Mouse (Mus musculus) CH12.LX (cell line): Measurements from ENCODE around the gene Lypd6b. TPM values are rescaled to one million over a fixed set of nuclear protein-coding genes. Genes with fewer than 3 reads are reported as not detected.
A peak's percentile ranks its signal among the peaks of the same experiment; 100 is the strongest.

ENCODE experiments used
- DNase-seq: peaks from one replicate; pipeline ENCODE4 v3.0.0-alpha.2; 2013; ENCODE audit errors: extremely low read depth
- H3K27ac ChIP-seq: 2 replicates; pipeline ENCODE4 v1.5.1; 2012; ENCODE audit warnings: low read depth, mild to moderate bottlenecking, control low read depth, moderate library complexity; ENCODE audit not compliant: insufficient read depth
- H3K27me3 ChIP-seq: replicated peaks from 2 replicates; pipeline ENCODE3; 2012; ENCODE audit warnings: inconsistent platforms
- H3K36me3 ChIP-seq, 2 experiments: replicated peaks in 1 of 2; 2 replicates each; pipeline versions ENCODE3 to v1.6.1; 2012; ENCODE audit warnings: inconsistent platforms in 1 of 2, low read length in 1 of 2, mild to moderate bottlenecking in 1 of 2, mixed read lengths in 1 of 2, moderate library complexity in 1 of 2; ENCODE audit not compliant: control insufficient read depth in 1 of 2, insufficient read depth in 1 of 2
- H3K4me1 ChIP-seq, 2 experiments: 2 replicates each; pipeline ENCODE4 v1.6.1; 2012; ENCODE audit warnings: inconsistent platforms in 1 of 2, moderate library complexity in 1 of 2; ENCODE audit not compliant: insufficient read depth in 2 of 2, control insufficient read depth in 1 of 2
- H3K4me2 ChIP-seq: 2 replicates; pipeline ENCODE4 v1.6.1; 2012; ENCODE audit warnings: low read depth, mild to moderate bottlenecking, control low read depth; ENCODE audit not compliant: poor library complexity, insufficient read depth, severe bottlenecking
- H3K4me3 ChIP-seq, 3 experiments: fragments of 150-350 bp in 1 of 3; sonication (generic) in 1 of 3; replicated peaks in 1 of 3; 2 replicates each; pipeline versions ENCODE3 to v1.5.1; 2011 to 2012; ENCODE audit warnings: low read depth in 2 of 3, low read length in 2 of 3, mild to moderate bottlenecking in 2 of 3, moderate library complexity in 2 of 3, control low read depth in 1 of 3, improper control_type of control experiment in 1 of 3, inconsistent platforms in 1 of 3, mixed read lengths in 1 of 3; ENCODE audit not compliant: poor library complexity in 1 of 3
- H3K79me2 ChIP-seq: replicated peaks from 2 replicates; pipeline ENCODE4 v1.6.1; 2012; ENCODE audit warnings: mild to moderate bottlenecking, moderate library complexity; ENCODE audit not compliant: control insufficient read depth, poor library complexity, insufficient read depth, severe bottlenecking; ENCODE audit errors: extremely low read depth
- H3K9ac ChIP-seq: 2 replicates; pipeline ENCODE4 v1.6.1; 2012; ENCODE audit warnings: low read depth, mild to moderate bottlenecking, control low read depth, moderate library complexity; ENCODE audit not compliant: insufficient read depth
- H3K9me3 ChIP-seq: replicated peaks from 2 replicates; pipeline ENCODE3; 2012; ENCODE audit warnings: low read length, inconsistent platforms, mixed read lengths
- BHLHE40 ChIP-seq: IDR thresholded peaks from 2 replicates; pipeline ENCODE4 v1.6.1; 2011; ENCODE audit warnings: mild to moderate bottlenecking, low read depth, low read length, improper control_type of control experiment
- CHD1 ChIP-seq: IDR thresholded peaks from 2 replicates; pipeline ENCODE4 v1.6.1; 2012; ENCODE audit warnings: low read depth, low read length, improper control_type of control experiment, inconsistent platforms
- CTCF ChIP-seq, 2 experiments: IDR thresholded peaks in 1 of 2; conservative IDR thresholded peaks in 1 of 2; 2 replicates each; pipeline ENCODE4 v1.5.1; 2011 to 2012; ENCODE audit warnings: low read depth in 2 of 2, low read length in 2 of 2, improper control_type of control experiment in 1 of 2, inconsistent platforms in 1 of 2, mild to moderate bottlenecking in 1 of 2, moderate library complexity in 1 of 2
- E2F4 ChIP-seq: IDR thresholded peaks from 2 replicates; pipeline ENCODE4 v1.6.1; 2011; ENCODE audit warnings: low read depth, low read length, improper control_type of control experiment; ENCODE audit not compliant: insufficient replicate concordance
- ELF1 ChIP-seq: IDR thresholded peaks from 2 replicates; pipeline ENCODE4 v1.6.1; 2014; ENCODE audit warnings: low read depth, mild to moderate bottlenecking, inconsistent platforms, low read length, improper control_type of control experiment
- EP300 ChIP-seq: IDR thresholded peaks from 2 replicates; pipeline ENCODE4 v1.6.1; 2011; ENCODE audit warnings: low read length, improper control_type of control experiment
- GABPA ChIP-seq: IDR thresholded peaks from 2 replicates; pipeline ENCODE4 v1.6.1; 2012; ENCODE audit warnings: low read depth, low read length, improper control_type of control experiment, inconsistent platforms; ENCODE audit not compliant: insufficient replicate concordance
- HCFC1 ChIP-seq: IDR thresholded peaks from 2 replicates; pipeline ENCODE4 v1.6.1; 2012; ENCODE audit warnings: low read depth, mild to moderate bottlenecking, inconsistent platforms, low read length, improper control_type of control experiment
- IRF4 ChIP-seq: IDR thresholded peaks from 2 replicates; pipeline ENCODE4 v1.6.1; 2014; ENCODE audit warnings: low read depth, mild to moderate bottlenecking, inconsistent platforms, low read length, improper control_type of control experiment
- JUN ChIP-seq: IDR thresholded peaks from 2 replicates; pipeline ENCODE4 v1.6.1; 2011; ENCODE audit warnings: low read depth, mild to moderate bottlenecking, low read length, improper control_type of control experiment, moderate library complexity; ENCODE audit not compliant: insufficient read depth
- KAT2A ChIP-seq: IDR thresholded peaks from 2 replicates; pipeline ENCODE4 v1.6.1; 2012; ENCODE audit warnings: low read length, improper control_type of control experiment, inconsistent platforms; ENCODE audit not compliant: insufficient replicate concordance
- MAX ChIP-seq: IDR thresholded peaks from 2 replicates; pipeline ENCODE4 v1.6.1; 2011; ENCODE audit warnings: low read length, improper control_type of control experiment
- MAZ ChIP-seq: IDR thresholded peaks from 2 replicates; pipeline ENCODE4 v1.6.1; 2012; ENCODE audit warnings: low read depth, mild to moderate bottlenecking, inconsistent platforms, low read length, improper control_type of control experiment, moderate library complexity
- MEF2A ChIP-seq: IDR thresholded peaks from 2 replicates; pipeline ENCODE4 v1.6.1; 2014; ENCODE audit warnings: low read depth, mild to moderate bottlenecking, inconsistent platforms, low read length, improper control_type of control experiment, borderline replicate concordance
- MXI1 ChIP-seq: IDR thresholded peaks from 2 replicates; pipeline ENCODE4 v1.6.1; 2011; ENCODE audit warnings: mild to moderate bottlenecking, low read depth, low read length, improper control_type of control experiment
- MYC ChIP-seq: IDR thresholded peaks from 2 replicates; pipeline ENCODE4 v1.6.1; 2011; ENCODE audit warnings: low read depth, mild to moderate bottlenecking, improper control_type of control experiment, low read length
- NELFE ChIP-seq: IDR thresholded peaks from 2 replicates; pipeline ENCODE4 v1.6.1; 2011; ENCODE audit warnings: low read depth, low read length, improper control_type of control experiment
- PAX5 ChIP-seq: IDR thresholded peaks from 2 replicates; pipeline ENCODE4 v1.6.1; 2012; ENCODE audit warnings: low read length, inconsistent platforms, mixed read lengths
- POLR2A ChIP-seq: IDR thresholded peaks from 2 replicates; pipeline ENCODE4 v1.6.1; 2011; ENCODE audit warnings: low read depth, mild to moderate bottlenecking, improper control_type of control experiment, low read length
- POLR2AphosphoS2 ChIP-seq: IDR thresholded peaks from 2 replicates; pipeline ENCODE4 v1.6.1; 2011; ENCODE audit warnings: low read depth, low read length, improper control_type of control experiment
- RAD21 ChIP-seq: IDR thresholded peaks from 2 replicates; pipeline ENCODE4 v1.6.1; 2011; ENCODE audit warnings: low read depth, mild to moderate bottlenecking, low read length, improper control_type of control experiment, moderate library complexity
- SMC3 ChIP-seq: IDR thresholded peaks from 2 replicates; pipeline ENCODE4 v1.6.1; 2011; ENCODE audit warnings: low read depth, low read length, improper control_type of control experiment
- TBP ChIP-seq: conservative IDR thresholded peaks from 2 replicates; pipeline ENCODE4 v1.6.1; 2011; ENCODE audit warnings: low read depth, low read length, improper control_type of control experiment
- UBTF ChIP-seq: IDR thresholded peaks from 2 replicates; pipeline ENCODE4 v1.6.1; 2012; ENCODE audit warnings: low read depth, mild to moderate bottlenecking, inconsistent platforms, low read length, improper control_type of control experiment, moderate library complexity
- USF1 ChIP-seq: IDR thresholded peaks from 2 replicates; pipeline ENCODE4 v1.6.1; 2014; ENCODE audit warnings: low read depth, mild to moderate bottlenecking, inconsistent platforms, low read length, improper control_type of control experiment
- ZC3H11A ChIP-seq: IDR thresholded peaks from 2 replicates; pipeline ENCODE4 v1.6.1; 2012; ENCODE audit warnings: low read depth, mild to moderate bottlenecking, inconsistent platforms, low read length, improper control_type of control experiment
- ZKSCAN1 ChIP-seq: IDR thresholded peaks from 2 replicates; pipeline ENCODE4 v1.6.1; 2012; ENCODE audit warnings: low read depth, inconsistent platforms, low read length, improper control_type of control experiment, borderline replicate concordance
- ZNF384 ChIP-seq: IDR thresholded peaks from 2 replicates; pipeline ENCODE4 v1.6.1; 2012; ENCODE audit warnings: low read depth, low read length, improper control_type of control experiment, inconsistent platforms
- dilution Hi-C: fragments of 300-500 bp; cut with MboI; formaldehyde crosslinking; loops from 2 replicates; pipeline ENCODE4 v1.14.3; 2020; ENCODE audit warnings: low sequenced_read_pairs; ENCODE audit not compliant: extremely low pct_unique_long_range_greater_than_20kb, extremely low pct_ligation_motif_present
- in situ Hi-C: fragments of 300-500 bp; cut with MboI; formaldehyde crosslinking; loops from 3 replicates; pipeline ENCODE4 v1.14.3; 2019; ENCODE audit warnings: low sequenced_read_pairs, low pct_ligation_motif_present, low pct_unique_long_range_greater_than_20kb, mixed read lengths
- polyA plus RNA-seq: library from polyadenylated mRNA; unstranded; fragments of >175 nt; gene quantifications from 2 replicates; pipeline ENCODE4 v1.2.1, GENCODE M21; 2012; ENCODE audit warnings: low read depth; ENCODE audit not compliant: insufficient read length
- total RNA-seq, 2 experiments: library from RNA; depleted of rRNA; stranded (reverse); fragments of 300-350 nt in 1 of 2; fragments of >200 nt in 1 of 2; gene quantifications; 2 replicates each; pipeline ENCODE4 v1.2.3; 2012 to 2014

The Lypd6b gene
- total and polyA plus RNA-seq, 3 experiments: 0.15 to 1.4 TPM; not detected in 1

GRCm38 (mm10) chr2:49868116-49868858 is 80.8 kb downstream of the Lypd6b start:
- Histone ChIP-seq H3K4me1 (peaks cover 0 to 21% of the 10 kb centered on the region in 2 experiments; a peak in 2 of 4 replicates), H3K27ac (no peak overlapping the region), H3K27me3 (no peaks in the 10 kb centered on the region), H3K4me2 (peak overlapping the region; percentile 29; the same call in 1 of the 2 replicates), H3K9ac (no peak overlapping the region), H3K9me3 (no peaks in the 10 kb centered on the region), H3K79me2 (no peaks in the 10 kb centered on the region), H3K36me3 (no peaks in the 10 kb centered on the region), H3K4me3 (no peak overlapping the region)
- TF ChIP-seq JUN (no peak), GABPA (no peak), CTCF (conservative IDR thresholded peaks at IDR 0.05 in 1 of 2, IDR thresholded peaks at IDR 0.05 in 1 of 2; ENCODE audit: low read depth in 2 of 2, low read length in 2 of 2) (no peak), PAX5 (no peak), TBP (peak; percentile 87), POLR2A (no peak), MYC (no peak), MXI1 (no peak), UBTF (peak; percentile 78; the same call in 1 of the 2 replicates), NELFE (no peak), MAZ (no peak), MAX (no peak), CHD1 (no peak), E2F4 (no peak), USF1 (no peak), EP300 (peak; percentile 47; the same call in 1 of the 2 replicates), SMC3 (no peak), KAT2A (no peak), RAD21 (no peak), MEF2A (no peak), ZKSCAN1 (no peak), POLR2AphosphoS2 (no peak), IRF4 (peak; percentile 22; the same call in 1 of the 2 replicates), ZNF384 (no peak), HCFC1 (no peak), ELF1 (no peak), BHLHE40 (no peak), ZC3H11A (no peak)
- in situ Hi-C loops: no loop called here
- DNase-seq: peak; percentile 21
- dilution Hi-C loops: no loop called here
